Mouse (Mus musculus) monocyte, adult 5-6 weeks (primary cell): ENCODE data around the gene Tes. TPM values are rescaled to one million over a fixed set of nuclear protein-coding genes. Genes with fewer than 3 reads are reported as not detected.
"Not testable (repeated sequence)": the region's sequence is repeated elsewhere in the genome, so short reads cannot be mapped to it uniquely, and the experiment has no call there.

Source experiments
- ATAC-seq: fragments of 153-309, 156-312 bp; replicated peaks from 2 replicates; pipeline ENCODE4 v1.8.0; 2017; ENCODE audit warnings: mild to moderate bottlenecking; ENCODE audit not compliant: low TSS enrichment, insufficient number of reproducible peaks, severe bottlenecking, poor library complexity, low FRiP score
- total RNA-seq: library from RNA; stranded (forward); fragments of 200-1000, 200-491, 200-594 nt; gene quantifications from 3 replicates; pipeline ENCODE4 v1.2.3, GENCODE M21; 2017

The Tes gene
- total RNA-seq: 90.4 to 132 TPM (median 91.2 TPM) in 3 replicates

GRCm38 (mm10) chr6:17064936-17065790 is at the start of gene Tes:
Gene Tes (plus strand): TSS chr6:17065149.
- ATAC-seq: peak; percentile 92

- ATAC-seq: 0 out of 2 replicates have a peak, but pooled peaks have one; percentile 13
Observed at GRCm38 (mm10) chr6:17025886-17026285, 39.1 kb upstream of the Tes start.

GRCm38 (mm10) chr6:17027572-17027971 is 37.4 kb upstream of the Tes start:
- ATAC-seq: peak; percentile 61; the same call in 1 of the 2 replicates

GRCm38 (mm10) chr6:17028809-17029208 is 36.1 kb upstream of the Tes start:
- ATAC-seq: no peak

GRCm38 (mm10) chr6:17032231-17032728 is 32.7 kb upstream of the Tes start:
- ATAC-seq: no peak

GRCm38 (mm10) chr6:17034095-17034494 is 30.9 kb upstream of the Tes start:
- ATAC-seq: peak; percentile 35; the same call in 1 of the 2 replicates

- no peak for ATAC-seq
Observed at GRCm38 (mm10) chr6:17035228-17035627, 29.7 kb upstream of the Tes start.

GRCm38 (mm10) chr6:17051432-17052025 is 13.4 kb upstream of the Tes start:
- ATAC-seq: no peak

- no peak for ATAC-seq
Observed at GRCm38 (mm10) chr6:17053028-17053660, 11.8 kb upstream of the Tes start.

- ATAC-seq: no peak
Observed at GRCm38 (mm10) chr6:17054781-17055180, 10.2 kb upstream of the Tes start.

- ATAC-seq: no peak
Observed at GRCm38 (mm10) chr6:17055659-17056058, 9.3 kb upstream of the Tes start.

GRCm38 (mm10) chr6:17059501-17059900 is 5.4 kb upstream of the Tes start:
- ATAC-seq: no peak

- no peak for ATAC-seq
Observed at GRCm38 (mm10) chr6:17060154-17060553, 4.8 kb upstream of the Tes start.

- ATAC-seq: not testable (repeated sequence)
Observed at GRCm38 (mm10) chr6:17061826-17062225, 3.1 kb upstream of the Tes start.

GRCm38 (mm10) chr6:17062366-17062765 is 2.6 kb upstream of the Tes start:
- ATAC-seq: no peak

- ATAC-seq: no peak; the same call in 1 of the 2 replicates
Observed at GRCm38 (mm10) chr6:17065791-17066169, 831 bp downstream of the Tes start.

GRCm38 (mm10) chr6:17066211-17066940 is 1.4 kb downstream of the Tes start:
- ATAC-seq: no peak

GRCm38 (mm10) chr6:17071899-17072298 is 7.0 kb downstream of the Tes start:
- ATAC-seq: no peak

GRCm38 (mm10) chr6:17072338-17072737 is 7.4 kb downstream of the Tes start:
- no peak for ATAC-seq
